Comparison of ENCODE assay signal across 18 mouse cellular contexts in the genomic region with DNA sequence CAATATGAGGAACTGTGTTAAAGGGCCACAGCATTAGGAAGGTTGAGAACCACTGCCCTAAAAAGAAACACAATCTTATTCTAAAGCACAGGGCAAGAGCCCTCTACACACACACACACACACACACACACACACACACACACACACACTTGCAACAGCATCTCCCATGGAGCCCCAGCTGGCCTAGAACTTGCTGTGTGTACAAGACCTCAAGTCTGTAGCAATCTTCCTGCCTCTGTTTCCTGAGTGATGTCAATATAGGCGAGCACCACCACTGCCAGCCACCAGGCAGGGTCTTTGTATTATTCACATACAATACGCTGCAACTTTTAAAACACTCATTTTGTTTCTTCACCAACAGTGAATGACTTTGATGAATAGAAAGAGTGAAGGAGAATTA.
"Had no signal": no experiment of that assay in that cellular context is flagged by ENCODE, and none has a peak within 500 bp of the region (broad histone marks: within the 10 kb centered on the region; RNA-seq: fewer than 3 reads in every experiment).

No protein-coding gene starts in this region.

- DNase-seq: kidney, adult 2 months; kidney, postnatal 25 days; layer of hippocampus, postnatal 36 days; lung, adult 18-20 months; lung, postnatal 10 days; lung, postnatal 36 days; right cerebral cortex, adult 18-20 months; right cerebral cortex, postnatal 25 days; spleen, adult 18-20 months; thymus, postnatal 25 days had no signal

- H3K9ac ChIP-seq: liver, embryonic 14.5 days; lung, embryonic 15.5 days; midbrain, embryonic 12.5 days; stomach, embryonic 15.5 days had no signal

- H3K4me3 ChIP-seq: layer of hippocampus, adult 2 months; left cerebral cortex, adult 2 months; lung, embryonic 15.5 days; midbrain, embryonic 12.5 days; stomach, embryonic 15.5 days had no signal

- H3K27me3 ChIP-seq: lung, embryonic 15.5 days; midbrain, embryonic 12.5 days; stomach, embryonic 15.5 days had no signal

- H3K4me2 ChIP-seq: lung, embryonic 15.5 days; midbrain, embryonic 12.5 days; stomach, embryonic 15.5 days had no signal

- H3K4me1 ChIP-seq: lung, embryonic 15.5 days; midbrain, embryonic 12.5 days; stomach, embryonic 15.5 days had no signal

- ATAC-seq: intestine, embryonic 16.5 days had no signal

- H3K27ac ChIP-seq: kidney, postnatal 0 days; layer of hippocampus, adult 2 months; left cerebral cortex, adult 2 months; liver, embryonic 14.5 days; lung, embryonic 15.5 days; midbrain, embryonic 12.5 days; stomach, embryonic 15.5 days had no signal

- H3K36me3 ChIP-seq: lung, embryonic 15.5 days; midbrain, embryonic 12.5 days; stomach, embryonic 15.5 days had no signal

- H3K9me3 ChIP-seq: lung, embryonic 15.5 days; midbrain, embryonic 12.5 days; stomach, embryonic 15.5 days had no signal
